Mouse (Mus musculus): Measurements from ENCODE around the gene Ptpre. TPM values are rescaled to one million over a fixed set of nuclear protein-coding genes. Genes with fewer than 3 reads are reported as not detected.

Gene Ptpre
- total and polyA plus RNA-seq, 3 experiments = 30.5 to 154 (median 119) TPM

DNA sequence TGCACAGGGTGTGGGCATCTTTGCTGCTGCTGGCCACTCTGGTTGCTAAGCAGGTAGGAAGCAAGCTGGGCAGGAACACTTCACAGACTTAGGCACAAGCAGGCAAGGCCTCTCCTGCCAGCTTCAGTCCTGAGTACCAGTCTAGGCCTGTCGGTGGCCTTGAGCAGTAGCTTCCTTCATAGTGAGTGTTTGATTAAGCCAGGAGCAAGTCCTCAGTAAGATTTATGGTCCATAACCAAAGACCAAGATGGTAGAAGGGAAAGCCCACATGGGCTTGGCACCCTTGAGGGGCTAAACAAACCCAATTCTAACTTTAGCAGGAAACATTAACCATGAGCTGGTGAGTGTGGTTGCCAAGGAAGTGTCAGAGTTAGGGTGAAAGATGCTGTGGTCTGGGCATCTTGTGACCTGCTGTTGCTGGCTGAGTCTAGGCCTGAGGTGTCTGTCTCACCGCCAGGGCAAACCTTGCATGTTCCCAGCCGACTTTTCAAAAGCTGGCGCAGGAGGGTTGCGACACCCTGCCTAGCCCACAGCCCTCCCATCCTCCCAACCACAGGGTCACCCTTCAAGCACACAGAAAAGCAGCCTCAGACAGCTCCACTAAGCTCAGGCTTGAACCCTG lies 122.1 kb downstream of the Ptpre start:
- no peak for ATAC-seq (ENCODE audit: extremely low read depth, insufficient number of reproducible peaks, low FRiP score, poor library complexity, severe bottlenecking)
- no peak overlapping the region for H3K4me3 ChIP-seq (ENCODE audit: low read depth, low read length)
- H3K36me3 ChIP-seq (replicated peaks) = peaks cover 100% of the 10 kb centered on the region
- no peaks in the 10 kb centered on the region for H3K9me3 ChIP-seq (replicated peaks)
- H3K27me3 ChIP-seq (ENCODE audit: insufficient read depth, low read length) = no peaks in the 10 kb centered on the region
- TF ChIP-seq TAL1 (conservative IDR thresholded peaks at IDR 0.05; ENCODE audit: low read depth, low read length) (no peak), GATA1 (IDR thresholded peaks at IDR 0.05; ENCODE audit: borderline replicate concordance, low read length) (no peak), CTCF (IDR thresholded peaks at IDR 0.05; ENCODE audit: low read depth, low read length) (no peak), POLR2AphosphoS5 (IDR thresholded peaks at IDR 0.05; ENCODE audit: insufficient replicate concordance, low read depth, low read length) (no peak), GATA2 (IDR thresholded peaks at IDR 0.05; ENCODE audit: borderline replicate concordance, low read depth, low read length) (no peak)
- H3K4me1 ChIP-seq (ENCODE audit: insufficient read depth, low read depth, low read length) = peaks cover 25% of the 10 kb centered on the region
- DNase-seq (ENCODE audit: low spot score) = no peak

DNA sequence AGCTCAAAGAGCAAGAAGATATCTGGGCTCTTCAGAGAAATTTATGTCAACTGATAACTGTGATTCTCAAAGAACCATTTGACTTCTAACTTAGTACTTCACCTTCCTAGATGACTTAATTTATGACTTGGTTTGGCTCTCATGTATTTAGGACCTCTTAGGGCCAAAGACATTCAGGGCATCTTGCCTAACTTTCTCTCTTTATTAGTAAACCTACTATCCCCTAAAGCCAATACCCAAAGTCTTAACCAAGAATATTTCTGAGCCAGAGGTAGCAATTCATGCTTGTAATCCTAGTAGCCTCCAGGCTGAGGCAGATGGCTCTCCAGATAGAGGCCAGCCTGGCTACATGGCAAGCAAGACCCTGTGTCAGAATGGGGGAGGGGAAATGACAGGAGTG lies 123.0 kb downstream of the Ptpre start:
- peaks cover 24% of the 10 kb centered on the region for H3K4me1 ChIP-seq (ENCODE audit: insufficient read depth, low read depth, low read length)

DNA sequence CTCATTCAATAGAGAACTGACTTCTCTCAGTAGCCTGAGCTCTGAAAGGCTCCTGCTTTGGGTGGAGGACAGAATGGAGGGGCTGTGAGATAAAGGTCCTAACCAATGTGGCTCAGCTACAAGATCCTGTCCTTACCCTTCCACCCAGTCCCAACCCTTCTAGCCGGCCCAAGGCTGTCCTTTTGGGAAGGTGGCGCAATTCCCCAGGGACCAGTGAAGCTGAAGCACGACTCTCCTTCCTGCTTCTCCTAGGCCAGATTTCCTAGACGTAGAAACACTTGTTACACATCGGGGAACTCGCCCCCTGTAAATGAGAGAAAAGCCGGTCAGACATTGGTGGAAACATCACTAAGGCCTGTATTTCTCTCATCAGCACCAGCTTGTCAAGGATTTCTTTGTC lies 126.9 kb downstream of the Ptpre start:
- peaks cover 100% of the 10 kb centered on the region for H3K36me3 ChIP-seq (replicated peaks)
- no peak overlapping the region for H3K4me3 ChIP-seq (ENCODE audit: low read depth, low read length)
- no peak for ATAC-seq (ENCODE audit: extremely low read depth, insufficient number of reproducible peaks, low FRiP score, poor library complexity, severe bottlenecking)
- no peak for DNase-seq (ENCODE audit: low spot score)
- H3K27me3 ChIP-seq (ENCODE audit: insufficient read depth, low read length) = no peaks in the 10 kb centered on the region
- H3K4me1 ChIP-seq (ENCODE audit: insufficient read depth, low read depth, low read length) = peaks cover 24% of the 10 kb centered on the region
- TF ChIP-seq CTCF (IDR thresholded peaks at IDR 0.05; ENCODE audit: low read depth, low read length) (no peak), GATA1 (IDR thresholded peaks at IDR 0.05; ENCODE audit: borderline replicate concordance, low read length) (no peak), TAL1 (conservative IDR thresholded peaks at IDR 0.05; ENCODE audit: low read depth, low read length) (no peak), POLR2AphosphoS5 (IDR thresholded peaks at IDR 0.05; ENCODE audit: insufficient replicate concordance, low read depth, low read length) (no peak), GATA2 (IDR thresholded peaks at IDR 0.05; ENCODE audit: borderline replicate concordance, low read depth, low read length) (no peak)
- no peaks in the 10 kb centered on the region for H3K9me3 ChIP-seq (replicated peaks)

More for the DNA sequence above, 123.0 kb downstream of the Ptpre start:
- no peak for TF ChIP-seq POLR2AphosphoS5 (IDR thresholded peaks at IDR 0.05; ENCODE audit: insufficient replicate concordance, low read depth, low read length)
- no peak for TF ChIP-seq TAL1 (conservative IDR thresholded peaks at IDR 0.05; ENCODE audit: low read depth, low read length)
- TF ChIP-seq CTCF (IDR thresholded peaks at IDR 0.05; ENCODE audit: low read depth, low read length) = no peak
- no peak for TF ChIP-seq GATA2 (IDR thresholded peaks at IDR 0.05; ENCODE audit: borderline replicate concordance, low read depth, low read length)
- no peak for TF ChIP-seq GATA1 (IDR thresholded peaks at IDR 0.05; ENCODE audit: borderline replicate concordance, low read length)
- Histone ChIP-seq H3K9me3 (replicated peaks) (no peaks in the 10 kb centered on the region), H3K27me3 (ENCODE audit: insufficient read depth, low read length) (no peaks in the 10 kb centered on the region), H3K36me3 (replicated peaks) (peaks cover 100% of the 10 kb centered on the region), H3K4me3 (ENCODE audit: low read depth, low read length) (no peak overlapping the region)
- DNase-seq (ENCODE audit: low spot score) = no peak
- ATAC-seq (ENCODE audit: extremely low read depth, insufficient number of reproducible peaks, low FRiP score, poor library complexity, severe bottlenecking) = no peak

DNA sequence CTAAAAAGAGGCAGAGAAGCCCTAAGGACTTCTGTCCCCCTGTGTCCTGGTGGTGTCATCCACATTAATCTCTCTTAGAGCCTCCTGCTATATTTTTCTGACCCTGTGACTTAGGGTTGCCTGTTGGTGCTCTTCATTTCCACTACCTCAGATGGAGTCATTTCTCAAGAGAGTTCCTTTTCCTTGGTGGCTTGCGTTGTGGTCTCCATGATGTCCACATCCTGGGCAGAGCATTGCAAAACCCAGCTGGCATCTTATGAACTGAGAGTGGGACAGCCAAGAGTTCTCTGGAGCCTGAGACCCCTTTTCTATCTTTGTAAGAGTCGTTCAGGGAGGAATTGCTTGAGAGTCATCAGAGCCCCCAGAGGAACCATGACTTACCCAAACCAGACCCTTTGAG lies 129.0 kb downstream of the Ptpre start:
- ATAC-seq (ENCODE audit: extremely low read depth, insufficient number of reproducible peaks, low FRiP score, poor library complexity, severe bottlenecking) (no peak), DNase-seq (ENCODE audit: low spot score) (no peak)
- Histone ChIP-seq H3K4me1 (ENCODE audit: insufficient read depth, low read depth, low read length) (peaks cover 18% of the 10 kb centered on the region), H3K4me3 (ENCODE audit: low read depth, low read length) (no peak overlapping the region), H3K9me3 (replicated peaks) (no peaks in the 10 kb centered on the region), H3K27me3 (ENCODE audit: insufficient read depth, low read length) (no peaks in the 10 kb centered on the region), H3K36me3 (replicated peaks) (peaks cover 100% of the 10 kb centered on the region)
- no peak for TF ChIP-seq GATA2 (IDR thresholded peaks at IDR 0.05; ENCODE audit: borderline replicate concordance, low read depth, low read length)
- no peak for TF ChIP-seq POLR2AphosphoS5 (IDR thresholded peaks at IDR 0.05; ENCODE audit: insufficient replicate concordance, low read depth, low read length)
- TF ChIP-seq GATA1 (IDR thresholded peaks at IDR 0.05; ENCODE audit: borderline replicate concordance, low read length) = no peak
- no peak for TF ChIP-seq TAL1 (conservative IDR thresholded peaks at IDR 0.05; ENCODE audit: low read depth, low read length)
- TF ChIP-seq CTCF (IDR thresholded peaks at IDR 0.05; ENCODE audit: low read depth, low read length) = no peak

DNA sequence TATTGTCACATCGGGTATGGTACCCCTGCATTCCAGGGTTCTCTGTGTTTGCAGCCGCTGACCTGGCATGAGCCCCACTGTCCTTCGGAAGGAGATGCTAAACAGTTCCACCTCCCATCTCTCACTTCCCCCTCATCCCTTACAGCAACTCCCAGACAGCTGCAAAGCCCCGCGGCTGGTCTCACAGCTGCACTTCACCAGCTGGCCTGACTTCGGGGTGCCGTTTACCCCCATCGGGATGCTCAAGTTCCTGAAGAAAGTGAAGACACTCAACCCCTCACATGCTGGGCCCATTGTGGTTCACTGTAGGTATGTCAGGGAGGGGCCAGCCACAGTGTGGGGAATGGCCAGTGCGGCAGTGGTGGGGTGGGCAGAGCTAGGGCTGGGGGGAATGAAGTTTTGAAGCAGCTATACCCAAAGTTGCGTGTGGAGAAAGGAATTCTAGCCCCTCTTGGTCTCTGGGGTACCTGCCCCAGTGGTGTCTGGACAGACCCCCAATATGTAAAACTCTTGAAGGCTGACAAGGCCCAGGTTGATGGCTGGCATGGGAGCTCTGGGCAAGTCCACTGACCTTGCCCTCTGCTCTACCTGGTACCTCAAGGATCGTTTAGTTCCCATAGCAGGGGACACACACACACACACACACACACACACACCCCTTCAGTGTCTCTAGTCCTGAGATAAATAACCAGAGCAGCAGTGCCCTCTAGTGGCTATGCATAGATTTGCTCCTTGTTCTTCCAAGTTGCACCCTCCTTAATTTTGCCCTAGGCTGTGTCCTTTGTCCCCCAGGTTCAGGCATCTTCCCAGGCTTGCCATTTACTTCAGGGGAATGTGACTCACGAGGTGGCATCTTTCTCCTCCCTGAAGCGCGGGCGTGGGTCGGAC lies 131.8 kb downstream of the Ptpre start:
- Histone ChIP-seq H3K4me3 (ENCODE audit: low read depth, low read length) (no peak overlapping the region), H3K27me3 (ENCODE audit: insufficient read depth, low read length) (no peaks in the 10 kb centered on the region), H3K9me3 (replicated peaks) (no peaks in the 10 kb centered on the region), H3K4me1 (ENCODE audit: insufficient read depth, low read depth, low read length) (peaks cover 18% of the 10 kb centered on the region), H3K36me3 (replicated peaks) (peaks cover 99% of the 10 kb centered on the region)
- ATAC-seq (ENCODE audit: extremely low read depth, insufficient number of reproducible peaks, low FRiP score, poor library complexity, severe bottlenecking) = no peak
- peak; percentile 25 for DNase-seq (ENCODE audit: low spot score)
- peak; percentile 49 for TF ChIP-seq CTCF (IDR thresholded peaks at IDR 0.05; ENCODE audit: low read depth, low read length)
- TF ChIP-seq POLR2AphosphoS5 (IDR thresholded peaks at IDR 0.05; ENCODE audit: insufficient replicate concordance, low read depth, low read length) = no peak

DNA sequence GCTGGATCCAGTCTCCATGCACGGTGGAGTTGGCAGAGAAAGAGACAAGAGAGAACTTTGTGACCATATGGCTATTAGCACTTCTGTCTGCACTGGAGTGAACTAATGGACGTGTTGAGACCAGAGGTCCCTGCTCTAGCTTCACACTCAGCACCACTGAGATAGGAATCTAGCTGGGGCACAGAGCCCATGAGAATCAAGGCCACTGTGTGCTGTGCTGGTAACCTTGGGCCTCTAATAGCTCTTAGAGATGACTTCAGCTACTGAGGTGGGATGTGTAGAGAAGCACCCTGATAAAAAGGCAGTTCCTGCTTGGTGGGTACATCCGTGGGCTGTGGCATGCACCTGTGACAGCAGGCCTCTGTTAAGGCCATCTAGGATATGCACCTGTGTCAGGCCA lies 136.3 kb downstream of the Ptpre start:
- Histone ChIP-seq H3K36me3 (replicated peaks) (peaks cover 99% of the 10 kb centered on the region), H3K4me3 (ENCODE audit: low read depth, low read length) (no peak overlapping the region), H3K27me3 (ENCODE audit: insufficient read depth, low read length) (no peaks in the 10 kb centered on the region), H3K9me3 (replicated peaks) (no peaks in the 10 kb centered on the region), H3K4me1 (ENCODE audit: insufficient read depth, low read depth, low read length) (peaks cover 6% of the 10 kb centered on the region; the same call in 1 of the 2 replicates)
- DNase-seq (ENCODE audit: low spot score) (no peak), ATAC-seq (ENCODE audit: extremely low read depth, insufficient number of reproducible peaks, low FRiP score, poor library complexity, severe bottlenecking) (no peak)
- TF ChIP-seq POLR2AphosphoS5 (IDR thresholded peaks at IDR 0.05; ENCODE audit: insufficient replicate concordance, low read depth, low read length) (no peak), TAL1 (conservative IDR thresholded peaks at IDR 0.05; ENCODE audit: low read depth, low read length) (no peak), GATA1 (IDR thresholded peaks at IDR 0.05; ENCODE audit: borderline replicate concordance, low read length) (no peak), GATA2 (IDR thresholded peaks at IDR 0.05; ENCODE audit: borderline replicate concordance, low read depth, low read length) (no peak), CTCF (IDR thresholded peaks at IDR 0.05; ENCODE audit: low read depth, low read length) (no peak)
